In the genomic region with DNA sequence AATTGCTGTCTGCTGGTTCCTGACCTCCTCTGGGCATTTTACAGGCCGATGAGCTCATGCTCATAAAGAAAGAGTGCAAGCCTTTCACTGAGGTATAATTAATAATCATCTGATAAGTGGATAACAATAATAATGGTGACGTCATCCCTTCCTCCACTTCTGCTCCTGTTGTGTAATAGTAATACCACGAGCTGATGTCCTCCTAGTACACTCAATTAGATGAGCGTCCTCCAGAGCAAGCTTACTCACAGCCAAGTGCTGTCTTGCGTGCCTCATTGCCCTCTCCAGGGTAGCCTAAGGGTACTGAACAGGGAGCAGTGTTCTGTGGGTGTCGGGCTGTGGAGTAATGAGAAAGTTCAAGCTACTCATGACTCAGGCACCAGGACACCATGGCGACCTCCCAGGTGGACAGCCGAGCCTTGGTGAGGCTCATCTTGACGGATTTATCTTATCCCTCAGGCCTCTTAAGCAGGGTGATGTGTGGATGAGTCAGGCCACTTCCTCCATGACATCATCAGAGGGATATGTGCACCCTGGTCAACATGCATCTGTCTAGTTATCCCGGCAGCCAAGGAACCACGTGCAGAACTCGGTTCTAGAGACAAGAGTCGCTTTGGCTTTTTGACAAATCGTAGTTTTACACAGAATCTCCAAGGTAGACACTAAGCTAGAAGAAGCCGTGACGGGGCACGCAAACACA, we compare ENCODE assay signal across 18 mouse cellular contexts.
DNase-seq lines count a peak whose midpoint lies in the region; TF ChIP-seq lines count a peak whose summit lies in the region.
"Had no signal": no experiment of that assay in that cellular context is flagged by ENCODE, and none has a peak within 500 bp of the region (broad histone marks: within the 10 kb centered on the region; RNA-seq: fewer than 3 reads in every experiment).

No protein-coding gene starts in this region.

- no peak for TF ChIP-seq POLR2A in lung, adult 2 months (IDR thresholded peaks at IDR 0.05; ENCODE audit: borderline replicate concordance, extremely low read depth, low read depth, low read length)

- H3K36me3 ChIP-seq in C2C12 (ENCODE audit: control insufficient read depth, insufficient read depth) = no peaks in the 10 kb centered on the region
- H3K36me3 ChIP-seq: embryonic facial prominence, embryonic 12.5 days; forebrain, embryonic 12.5 days; hindbrain, embryonic 15.5 days; intestine, embryonic 15.5 days; midbrain, embryonic 10.5 days had no signal

- H3K4me1 ChIP-seq in lung, adult 2 months (ENCODE audit: control insufficient read depth, insufficient read depth, low read length) = no peaks in the 10 kb centered on the region
- H3K4me1 ChIP-seq: intestine, embryonic 15.5 days had no signal

- 72% methylated on average over 17 of the region's 17 CpGs for WGBS in lung, adult 2 months

- no peaks in the 10 kb centered on the region for H3K79me2 ChIP-seq in C2C12 (ENCODE audit: control insufficient read depth, insufficient read depth)

- H3ac ChIP-seq in C2C12 (ENCODE audit: control insufficient read depth, insufficient read length, low read depth) = no peak overlapping the region

- no peak for TF ChIP-seq CTCF in C2C12 (IDR thresholded peaks at IDR 0.05; ENCODE audit: control insufficient read depth, insufficient read depth, insufficient read length)
- TF ChIP-seq CTCF in lung, adult 2 months (IDR thresholded peaks at IDR 0.05; ENCODE audit: insufficient read depth, low read length) = no peak

- no peaks in the 10 kb centered on the region for H3K27me3 ChIP-seq in C2C12 (ENCODE audit: control insufficient read depth, insufficient read depth, insufficient read length)
- H3K27me3 ChIP-seq: embryonic facial prominence, embryonic 12.5 days; forebrain, embryonic 12.5 days; hindbrain, embryonic 15.5 days; intestine, embryonic 15.5 days had no signal

- H3K4me3 ChIP-seq in C2C12 (ENCODE audit: insufficient read depth, poor library complexity, severe bottlenecking) = no peak overlapping the region
- no peak overlapping the region for H3K4me3 ChIP-seq in lung, adult 2 months (replicated peaks; ENCODE audit: extremely low read depth, low read depth, low read length)
- H3K4me3 ChIP-seq: embryonic facial prominence, embryonic 12.5 days; forebrain, embryonic 12.5 days; gastrocnemius, adult 2 months; hindbrain, embryonic 15.5 days; intestine, embryonic 15.5 days; midbrain, embryonic 10.5 days had no signal

- DNase-seq in adrenal gland, postnatal 36 days = peak; percentile 11 to 15
- DNase-seq in adrenal gland, postnatal 25 days = no peak
- DNase-seq in 3134 (ENCODE audit: extremely low read depth, insufficient read length, low spot score) (peak; percentile 22), R1 (ENCODE audit: low read depth, low spot score) (peak; percentile 31)
- DNase-seq in lung, adult 2 months = no peak
- no peak for DNase-seq in layer of hippocampus, postnatal 14 days (ENCODE audit: low spot score in 2 of 2)
- DNase-seq in thymus, postnatal 0 days (ENCODE audit: low spot score) = no peak
- DNase-seq: cerebellum, adult 11-12 months; cerebellum, postnatal 10 days; gastrocnemius, adult 2 months; heart, postnatal 4 days; thymus, postnatal 36 days had no signal

- no peaks in the 10 kb centered on the region for H3K79me3 ChIP-seq in C2C12 (ENCODE audit: low read depth)

TF ChIP-seq in C2C12, 6 proteins besides CTCF, POLR2A, EP300 and RAD21:
- peak; percentile 58 for TF ChIP-seq MAX (IDR thresholded peaks at IDR 0.05)
- TF ChIP-seq MYOD1 (IDR thresholded peaks at IDR 0.05; ENCODE audit: control insufficient read depth, insufficient read length, low read depth) = peak; percentile 73
- TF ChIP-seq USF1 (IDR thresholded peaks at IDR 0.05; ENCODE audit: low read depth) = peak; percentile 45
- TF ChIP-seq CEBPB (IDR thresholded peaks at IDR 0.05; ENCODE audit: low read depth) = peak; percentile 67
- TF ChIP-seq FOSL1 (IDR thresholded peaks at IDR 0.05; ENCODE audit: insufficient read depth, low read length, poor library complexity, severe bottlenecking) = peak; percentile 8
- TF ChIP-seq MYOG (IDR thresholded peaks at IDR 0.05; ENCODE audit: control insufficient read depth, extremely low read depth, insufficient read length) = no peak

Comparison
In these comparisons a context has a peak if more than half of its experiments do, and no peak if none do; other contexts are left out.
1. DNase-seq: peak in adrenal gland, postnatal 36 days (2 of 2), 3134 (single experiment) and R1 (single experiment); none in adrenal gland, postnatal 25 days (single experiment), lung, adult 2 months (single experiment), layer of hippocampus, postnatal 14 days (0 of 2) and thymus, postnatal 0 days (single experiment).